Mouse (Mus musculus) neural tube, embryonic 12.5 days (tissue): ENCODE measurements around the gene Ensa. TPM values are rescaled to one million over a fixed set of nuclear protein-coding genes. Genes with fewer than 3 reads are reported as not detected.
"Not testable (repeated sequence)": the region's sequence is repeated elsewhere in the genome, so short reads cannot be mapped to it uniquely, and the experiment has no call there.

Experiments
- ATAC-seq: fragments of 200-750 bp; cut with Nextera tagmentation; 2 replicates; pipeline ENCODE4 v1.8.0; 2017; ENCODE audit warnings: low read depth, mild to moderate bottlenecking, moderate TSS enrichment, moderate library complexity; ENCODE audit not compliant: low FRiP score
- H3K27ac ChIP-seq: fragments of 300-500 bp; sonication (generic); 2 replicates; pipeline ENCODE4 v1.5.1; 2016
- H3K27me3 ChIP-seq: fragments of 300-500 bp; sonication (generic); replicated peaks from 2 replicates; pipeline ENCODE4 v1.6.1; 2016; ENCODE audit warnings: mild to moderate bottlenecking
- H3K36me3 ChIP-seq: fragments of 300-500 bp; sonication (generic); 2 replicates; pipeline ENCODE4 v1.6.1; 2016; ENCODE audit warnings: mild to moderate bottlenecking
- H3K4me1 ChIP-seq: fragments of 300-500 bp; sonication (generic); 2 replicates; pipeline ENCODE4 v1.6.1; 2016
- H3K4me2 ChIP-seq: fragments of 300-500 bp; sonication (generic); replicated peaks from 2 replicates; pipeline ENCODE4 v1.6.1; 2016; ENCODE audit warnings: mild to moderate bottlenecking
- H3K4me3 ChIP-seq: fragments of 300-500 bp; sonication (generic); 2 replicates; pipeline ENCODE4 v1.5.1; 2016
- H3K9ac ChIP-seq: fragments of 300-500 bp; sonication (generic); 2 replicates; pipeline ENCODE4 v1.6.1; 2016; ENCODE audit warnings: mild to moderate bottlenecking
- H3K9me3 ChIP-seq: fragments of 300-500 bp; sonication (generic); 2 replicates; pipeline ENCODE4 v1.6.1; 2016; ENCODE audit warnings: mild to moderate bottlenecking
- WGBS: fragments of 180-500 bp; shearing (Covaris S2); methylation state at CpG from one replicate; pipeline ENCODE4 v1.1.7; 2016; 5-methylcytosine and 5-hydroxymethylcytosine counted together
- polyA plus RNA-seq: library from polyadenylated mRNA; unstranded; fragments of >200 nt; fragmentation: Nextera tagmentation; extraction: Ambion mirVana; gene quantifications from 2 replicates; pipeline ENCODE4 v1.2.1, GENCODE M21; 2016

Gene Ensa
- polyA plus RNA-seq, 1 experiment from 2014 or later: 95.0 TPM

DNA sequence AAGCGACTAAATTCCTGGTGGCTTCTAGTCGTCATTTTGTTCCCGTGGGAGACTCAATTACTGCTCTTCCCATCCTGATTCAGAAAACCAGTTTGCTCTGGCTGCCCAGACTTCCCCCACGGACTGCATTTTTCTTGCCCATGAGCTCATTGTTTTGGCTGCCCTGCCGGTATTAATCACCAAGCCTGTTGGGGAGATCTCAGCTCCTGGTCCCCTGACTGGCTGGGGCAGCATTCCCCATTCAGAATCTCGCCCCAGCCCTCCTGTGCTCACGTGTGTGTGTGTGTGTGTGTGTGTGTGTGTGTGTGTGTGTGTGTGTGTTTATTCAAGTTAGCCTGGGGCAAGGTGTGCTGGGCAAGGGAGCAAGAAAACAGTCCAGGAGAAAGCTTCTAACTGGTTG, 43.2 kb downstream of the Ensa start:
- 0 out of 2 replicates have a peak, but pooled peaks have one; percentile 45 for ATAC-seq
- WGBS: 38% methylated on average over 7 of the region's 7 CpGs
- no peaks in the 10 kb centered on the region for H3K27me3 ChIP-seq
- H3K4me3 ChIP-seq: no peak overlapping the region
- H3K4me1 ChIP-seq: peaks cover 34% of the 10 kb centered on the region
- H3K9me3 ChIP-seq: no peaks in the 10 kb centered on the region
- H3K27ac ChIP-seq: peak overlapping the region; percentile 33; the same call in 1 of the 2 replicates
- H3K9ac ChIP-seq: no peak overlapping the region
- H3K36me3 ChIP-seq: peaks cover 32% of the 10 kb centered on the region
- 0 out of 2 replicates have a peak overlapping the region, but pooled peaks have one; percentile 0 for H3K4me2 ChIP-seq

GRCm38 (mm10) chr3:95668589-95669308, 44.0 kb downstream of the Ensa start:
- Histone ChIP-seq H3K9ac (no peak overlapping the region), H3K27ac (no peak overlapping the region), H3K36me3 (peaks cover 29% of the 10 kb centered on the region), H3K4me2 (no peak overlapping the region), H3K9me3 (no peaks in the 10 kb centered on the region), H3K27me3 (no peaks in the 10 kb centered on the region), H3K4me1 (peaks cover 36% of the 10 kb centered on the region), H3K4me3 (no peak overlapping the region)
- ATAC-seq: no peak
- 89% methylated on average over 7 of the region's 7 CpGs for WGBS

- H3K4me1 ChIP-seq: peaks cover 42% of the 10 kb centered on the region
- no peak overlapping the region for H3K9ac ChIP-seq
- H3K27me3 ChIP-seq: no peaks in the 10 kb centered on the region
- H3K36me3 ChIP-seq: peaks cover 28% of the 10 kb centered on the region
- H3K4me2 ChIP-seq: no peak overlapping the region
- no peak for ATAC-seq
- H3K9me3 ChIP-seq: no peaks in the 10 kb centered on the region
- H3K4me3 ChIP-seq: no peak overlapping the region
- WGBS: 90% methylated on average over 3 of the region's 3 CpGs
- no peak overlapping the region for H3K27ac ChIP-seq
These were observed 44.5 kb downstream of the Ensa start for GRCm38 (mm10) chr3:95669309-95669665.

GRCm38 (mm10) chr3:95670419-95670818, 45.6 kb downstream of the Ensa start:
- H3K4me2 ChIP-seq, H3K27me3 ChIP-seq, ATAC-seq, H3K9me3 ChIP-seq, H3K27ac ChIP-seq, H3K9ac ChIP-seq, H3K4me3 ChIP-seq: not testable (repeated sequence)
- Histone ChIP-seq H3K4me1 (peaks cover 53% of the 10 kb centered on the region), H3K36me3 (peaks cover 19% of the 10 kb centered on the region)
- 96% methylated on average over 3 of the region's 3 CpGs for WGBS

DNA sequence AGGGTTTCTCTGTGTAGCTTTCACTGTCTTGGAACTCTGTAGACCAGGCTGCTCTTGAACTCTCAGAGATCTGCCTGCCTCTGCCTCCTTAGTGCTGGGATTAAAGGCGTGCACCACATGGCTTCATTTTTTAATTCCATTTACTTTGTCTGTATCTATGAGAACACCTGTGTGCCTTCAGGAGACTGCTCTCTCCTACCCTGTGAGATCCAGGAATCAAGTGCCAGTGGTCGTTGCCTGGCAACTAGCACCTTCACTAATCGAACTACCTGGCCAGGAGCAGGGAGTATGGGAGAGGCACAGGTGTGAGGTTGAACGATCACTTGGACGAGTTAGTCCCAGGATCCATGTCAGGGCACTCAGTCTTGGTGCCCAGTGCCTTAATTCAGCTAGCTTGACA, 46.4 kb downstream of the Ensa start:
- Histone ChIP-seq H3K4me2 (no peak overlapping the region), H3K4me1 (peaks cover 59% of the 10 kb centered on the region), H3K9me3 (no peaks in the 10 kb centered on the region), H3K27me3 (no peaks in the 10 kb centered on the region), H3K27ac (no peak overlapping the region), H3K4me3 (no peak overlapping the region), H3K36me3 (peaks cover 17% of the 10 kb centered on the region), H3K9ac (no peak overlapping the region)
- ATAC-seq: no peak
- WGBS: 90% methylated on average over 5 of the region's 5 CpGs

DNA sequence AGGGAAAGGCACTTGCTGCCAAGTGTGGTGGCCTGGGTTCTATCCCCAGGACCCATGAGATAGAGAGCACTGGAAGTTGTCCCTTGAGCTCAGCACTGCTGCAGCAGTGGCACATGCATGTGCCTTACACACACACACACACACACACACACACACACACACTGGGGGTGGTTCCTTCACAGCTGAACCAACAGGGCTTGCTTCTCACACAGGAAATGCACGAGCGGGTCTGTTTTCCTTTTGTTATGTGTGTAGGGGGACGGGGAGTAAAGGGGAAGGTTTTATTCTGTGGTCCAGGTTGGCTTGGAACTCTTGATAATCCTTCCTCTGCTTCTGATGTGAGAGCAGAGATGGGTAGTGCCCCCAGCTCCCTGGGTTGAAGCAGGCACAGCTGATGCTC, 47.7 kb downstream of the Ensa start:
- Histone ChIP-seq H3K4me1 (peaks cover 51% of the 10 kb centered on the region), H3K27ac (no peak overlapping the region), H3K9me3 (no peaks in the 10 kb centered on the region), H3K9ac (no peak overlapping the region), H3K27me3 (no peaks in the 10 kb centered on the region), H3K4me3 (no peak overlapping the region), H3K36me3 (peaks cover 17% of the 10 kb centered on the region), H3K4me2 (no peak overlapping the region)
- ATAC-seq: no peak
- 68% methylated on average over 3 of the region's 3 CpGs for WGBS

DNA sequence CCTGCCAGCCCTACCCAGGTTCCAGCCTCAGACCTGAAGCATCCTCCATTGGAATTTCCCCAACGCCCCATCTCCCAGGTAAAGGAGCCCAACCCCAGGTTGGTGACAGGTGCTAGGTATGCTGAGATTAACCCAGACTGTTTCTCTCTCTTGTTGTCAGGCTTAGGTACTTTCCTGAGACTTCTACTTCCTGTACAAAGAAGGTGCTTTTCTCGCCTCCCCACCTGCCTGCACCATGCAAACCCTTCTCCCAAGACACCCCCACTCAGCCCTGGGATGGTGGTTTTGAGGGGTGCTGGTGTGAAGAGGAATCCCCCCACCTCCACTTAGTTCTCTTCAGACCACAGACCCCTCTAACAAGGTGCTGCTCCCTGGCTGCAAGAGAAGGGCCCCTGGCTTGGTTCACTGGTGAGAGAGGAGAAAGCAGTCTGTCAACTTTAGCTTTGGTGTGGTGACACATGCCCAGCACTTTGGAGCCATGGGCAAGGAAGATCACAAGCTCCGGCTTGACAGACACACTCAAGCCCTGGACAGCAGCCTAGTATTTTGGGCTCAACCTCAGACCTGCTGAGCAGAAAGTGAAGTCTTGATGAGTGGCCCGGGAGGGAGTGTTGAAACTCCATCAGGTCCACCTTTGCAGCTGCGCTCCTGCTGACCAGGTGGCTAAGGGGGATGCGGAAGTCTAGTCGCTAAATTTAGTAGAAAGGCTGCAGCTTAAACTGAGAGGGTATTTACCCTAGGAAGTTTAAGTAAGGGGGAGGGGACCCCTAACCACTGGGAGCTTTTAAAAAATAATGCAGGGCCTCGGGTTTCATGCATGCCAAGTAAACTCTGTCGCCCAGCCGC, 48.3 kb downstream of the Ensa start:
- no peak for ATAC-seq
- Histone ChIP-seq H3K9me3 (no peaks in the 10 kb centered on the region), H3K9ac (peak overlapping the region; percentile 8; the same call in 1 of the 2 replicates), H3K36me3 (peaks cover 20% of the 10 kb centered on the region), H3K27me3 (no peaks in the 10 kb centered on the region), H3K4me2 (peak overlapping the region; percentile 31; the same call in 1 of the 2 replicates), H3K27ac (no peak overlapping the region), H3K4me3 (no peak overlapping the region), H3K4me1 (peaks cover 47% of the 10 kb centered on the region)
- WGBS: 64% methylated on average over 10 of the region's 10 CpGs

- no peaks in the 10 kb centered on the region for H3K9me3 ChIP-seq
- H3K4me3 ChIP-seq: no peak overlapping the region
- peaks cover 41% of the 10 kb centered on the region for H3K4me1 ChIP-seq
- peak overlapping the region; percentile 31 for H3K4me2 ChIP-seq
- H3K9ac ChIP-seq: no peak overlapping the region
- no peak for ATAC-seq
- no peaks in the 10 kb centered on the region for H3K27me3 ChIP-seq
- peaks cover 17% of the 10 kb centered on the region for H3K36me3 ChIP-seq
- WGBS: 28% methylated on average over 11 of the region's 11 CpGs
- no peak overlapping the region; the same call in 1 of the 2 replicates for H3K27ac ChIP-seq
These were observed 49.0 kb downstream of the Ensa start for GRCm38 (mm10) chr3:95673707-95674211.

DNA sequence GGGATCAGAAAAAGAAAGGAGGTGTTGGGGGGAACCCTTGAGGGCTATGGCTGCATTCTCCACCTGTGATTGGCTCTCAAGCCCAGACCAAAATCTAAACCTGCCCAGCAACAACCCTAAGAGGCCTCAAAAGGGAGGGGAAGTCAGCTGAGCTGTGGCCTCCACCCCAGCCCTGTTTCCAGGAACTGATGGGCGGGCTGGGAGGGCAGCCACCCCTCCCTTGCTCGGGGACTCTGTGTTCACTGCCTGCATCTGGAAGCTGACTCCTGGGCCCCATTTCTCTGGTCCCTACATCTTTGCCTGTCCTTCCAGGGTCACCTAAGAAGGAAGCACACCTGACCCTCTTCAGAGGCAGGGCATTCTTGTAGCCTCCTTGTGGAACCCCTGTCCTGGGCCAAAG, 49.4 kb downstream of the Ensa start:
- 44% methylated on average over 2 of the region's 2 CpGs for WGBS
- Histone ChIP-seq H3K4me1 (peaks cover 41% of the 10 kb centered on the region), H3K36me3 (peaks cover 14% of the 10 kb centered on the region), H3K27me3 (no peaks in the 10 kb centered on the region), H3K4me3 (no peak overlapping the region), H3K4me2 (peak overlapping the region; percentile 31; the same call in 1 of the 2 replicates), H3K9me3 (no peaks in the 10 kb centered on the region), H3K9ac (no peak overlapping the region), H3K27ac (no peak overlapping the region; the same call in 1 of the 2 replicates)
- ATAC-seq: no peak

DNA sequence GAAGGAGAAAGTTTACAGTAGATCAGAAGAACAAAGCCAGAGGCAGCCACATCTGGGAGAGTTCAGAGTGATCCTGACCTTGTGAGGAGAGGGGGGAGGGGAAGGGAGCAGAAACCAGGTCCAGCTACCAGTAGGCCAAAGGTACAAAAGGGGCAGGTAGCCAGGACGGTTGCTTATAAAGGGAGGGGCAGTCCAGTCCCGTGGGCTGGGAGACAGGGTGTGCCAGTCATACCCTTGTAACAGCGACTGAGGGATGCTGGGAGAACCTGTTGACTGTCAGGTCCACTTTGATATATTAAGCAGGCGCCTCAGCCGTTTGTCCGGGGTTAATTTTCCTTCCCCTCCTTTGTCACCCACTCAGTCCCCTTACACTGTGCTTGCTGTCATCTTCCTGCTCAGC, 50.0 kb downstream of the Ensa start:
- no peak overlapping the region; the same call in 1 of the 2 replicates for H3K27ac ChIP-seq

GRCm38 (mm10) chr3:95675301-95676092, 50.7 kb downstream of the Ensa start:
- peak overlapping the region; percentile 21 for H3K27ac ChIP-seq
- no peaks in the 10 kb centered on the region for H3K9me3 ChIP-seq
- ATAC-seq: peak; percentile 51; the same call in 1 of the 2 replicates
- no peak overlapping the region for H3K4me3 ChIP-seq
- H3K4me1 ChIP-seq: peaks cover 41% of the 10 kb centered on the region
- peaks cover 10% of the 10 kb centered on the region for H3K36me3 ChIP-seq
- 22% methylated on average over 7 of the region's 8 CpGs for WGBS
- no peaks in the 10 kb centered on the region for H3K27me3 ChIP-seq
- H3K9ac ChIP-seq: no peak overlapping the region
- 0 out of 2 replicates have a peak overlapping the region, but pooled peaks have one; percentile 3 for H3K4me2 ChIP-seq

More for the DNA sequence above, 50.0 kb downstream of the Ensa start:
- Histone ChIP-seq H3K4me2 (no peak overlapping the region), H3K9me3 (no peaks in the 10 kb centered on the region), H3K9ac (no peak overlapping the region), H3K27me3 (no peaks in the 10 kb centered on the region), H3K36me3 (peaks cover 10% of the 10 kb centered on the region), H3K4me3 (no peak overlapping the region), H3K4me1 (peaks cover 41% of the 10 kb centered on the region)
- ATAC-seq: 0 out of 2 replicates have a peak, but pooled peaks have one; percentile 3
- WGBS: 12% methylated on average over 6 of the region's 6 CpGs
